Mouse (Mus musculus) urinary bladder, postnatal 14 days (tissue): ENCODE measurements at regions not wholly inside any gene's neighbourhood (a gene's known extent, or its start where the extent isn't known, plus 50 kb on each side); places are given as distances from the start of the nearest gene placed in this dataset.
"Not testable (repeated sequence)": the region's sequence is repeated elsewhere in the genome, so short reads cannot be mapped to it uniquely, and the experiment has no call there.

Source experiments
- DNase-seq: peaks from one replicate; pipeline ENCODE4 v3.0.0; 2021; ENCODE audit warnings: low spot score

- DNase-seq: peak; percentile 60
Measured at GRCm38 (mm10) chr5:68252671-68253070, 221.0 kb downstream of the Grxcr1 start.

- no peak for DNase-seq
Measured at GRCm38 (mm10) chr5:68253476-68253875, 221.8 kb downstream of the Grxcr1 start.

DNA sequence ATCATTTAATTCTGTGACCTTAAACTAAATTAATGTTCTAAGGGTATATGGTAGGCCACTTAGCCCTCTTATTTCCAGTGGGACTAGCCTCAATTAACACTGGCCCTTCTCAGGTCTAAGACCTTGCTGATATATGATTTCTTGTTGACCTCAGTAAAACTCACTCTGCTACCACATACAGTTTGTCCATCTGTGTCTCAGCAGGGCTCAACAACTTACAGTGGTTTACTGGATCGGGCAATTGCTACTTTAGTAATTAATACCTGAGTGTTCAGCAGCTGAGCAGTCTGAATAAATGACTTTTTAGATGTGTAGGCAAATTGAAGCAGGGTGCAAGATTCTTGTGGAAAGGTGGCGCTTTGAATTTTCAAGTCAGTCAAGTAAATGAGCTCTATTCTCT is 222.5 kb downstream of the Grxcr1 start:
- no peak for DNase-seq

DNA sequence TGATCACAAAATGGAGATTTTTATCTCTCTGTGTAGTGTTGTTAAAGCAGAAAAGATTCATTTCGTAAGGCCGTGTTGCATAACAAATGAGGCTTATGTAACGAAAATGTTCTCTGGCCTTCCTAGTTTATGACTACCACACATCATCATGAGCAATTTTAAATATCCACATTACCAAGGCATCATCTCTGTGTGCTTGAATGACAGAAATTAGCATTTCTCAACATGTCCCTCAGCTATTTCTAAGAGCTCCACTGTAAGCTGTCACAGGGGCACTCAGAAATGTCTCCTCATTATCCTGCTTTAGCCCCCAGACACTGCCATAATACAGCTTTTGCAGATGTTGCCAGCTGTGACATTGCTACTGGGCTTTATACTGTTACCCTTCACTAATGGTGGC is 232.6 kb downstream of the Grxcr1 start:
- no peak for DNase-seq

GRCm38 (mm10) chr5:68274271-68274670 is 242.6 kb downstream of the Grxcr1 start:
- no peak for DNase-seq

GRCm38 (mm10) chr5:68275558-68276263 is 244.1 kb downstream of the Grxcr1 start:
- no peak for DNase-seq

- not testable (repeated sequence) for DNase-seq
Measured at GRCm38 (mm10) chr5:68295774-68296173, 264.1 kb downstream of the Grxcr1 start.

GRCm38 (mm10) chr5:68313187-68313586 is 281.6 kb downstream of the Grxcr1 start:
- DNase-seq: no peak

DNA sequence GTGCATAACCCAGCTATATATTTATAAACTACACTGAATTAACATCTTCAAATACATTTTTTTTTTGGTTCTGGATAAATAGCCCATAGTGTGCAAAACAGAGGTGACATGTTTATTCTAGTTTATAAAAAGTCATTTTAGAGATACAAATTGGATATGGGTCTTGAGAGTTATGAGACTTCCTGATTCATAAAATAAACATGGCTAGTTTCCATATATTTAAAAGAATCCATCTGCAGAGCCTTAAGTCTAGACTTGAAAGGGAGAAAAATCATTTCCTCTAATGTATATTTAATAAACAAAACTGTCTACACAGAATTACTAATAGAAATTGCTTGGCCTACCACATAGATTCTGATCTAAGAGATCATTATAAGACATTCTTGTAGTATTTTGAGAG is 287.3 kb downstream of the Grxcr1 start:
- no peak for DNase-seq

DNA sequence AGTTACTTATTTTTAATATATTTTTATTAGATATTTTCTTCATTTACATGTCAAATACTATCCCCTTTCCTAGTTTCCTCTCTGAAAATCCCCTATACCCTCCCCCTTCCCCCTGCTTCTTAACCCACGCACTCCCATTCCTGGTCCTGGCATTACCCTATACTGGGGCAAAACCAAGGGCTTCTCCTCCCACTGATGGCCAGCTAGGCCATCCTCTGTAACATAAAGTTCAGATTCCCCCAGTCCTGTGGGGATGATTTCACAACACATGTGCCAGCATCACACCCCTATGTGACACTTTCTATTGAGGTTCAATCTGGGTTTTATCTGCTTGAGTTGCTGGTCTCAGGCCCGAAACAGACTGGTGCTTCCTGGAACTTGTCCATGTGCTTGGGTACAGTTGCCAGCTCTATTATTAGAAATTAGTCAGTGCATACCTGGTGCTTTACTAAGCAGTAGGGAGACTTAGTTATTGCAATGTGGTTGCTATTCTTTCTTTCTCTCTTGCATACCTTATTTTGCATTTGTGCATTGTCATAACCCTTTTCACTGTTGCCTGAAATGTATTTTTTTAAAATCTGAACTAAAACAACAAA is 295.5 kb downstream of the Grxcr1 start:
- DNase-seq: no peak

GRCm38 (mm10) chr5:68329311-68329710 is 297.7 kb downstream of the Grxcr1 start:
- no peak for DNase-seq

DNA sequence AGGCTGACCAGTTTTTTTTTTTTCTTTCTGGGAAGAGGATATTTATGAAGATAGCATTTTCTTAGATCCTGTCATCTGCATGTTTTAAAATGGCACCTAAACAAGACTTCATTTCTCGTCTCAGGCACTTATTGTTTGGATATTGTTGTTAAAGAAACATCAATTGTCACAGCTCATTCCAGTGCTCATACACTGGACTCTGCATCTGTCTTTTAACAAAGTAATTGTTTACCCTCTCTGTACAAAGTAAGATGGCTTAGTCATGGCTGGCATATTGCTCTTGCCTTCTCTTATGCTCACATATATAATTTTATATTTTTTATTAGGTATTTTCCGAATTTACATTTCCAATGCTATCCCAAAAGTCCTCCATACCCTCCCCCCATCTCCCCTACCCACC is 298.2 kb downstream of the Grxcr1 start:
- DNase-seq: no peak

DNA sequence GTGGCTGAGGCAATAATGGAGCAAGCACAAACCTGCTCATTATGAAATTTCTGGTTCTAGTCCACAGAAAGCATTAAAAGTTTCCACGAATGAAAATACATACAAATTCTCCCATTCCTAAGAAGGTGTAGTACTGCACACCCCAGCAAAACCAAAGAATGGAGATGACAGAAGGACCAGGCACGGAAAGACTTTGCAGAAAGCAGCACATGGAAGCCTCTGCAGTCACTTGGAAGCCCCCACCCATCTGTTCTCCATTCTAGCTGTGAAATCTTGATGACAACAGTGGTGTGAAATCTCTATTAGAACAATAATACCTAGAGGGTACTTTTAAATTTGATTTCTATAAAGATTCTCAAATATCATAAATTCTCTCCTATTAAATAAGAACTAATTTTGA is 319.3 kb downstream of the Grxcr1 start:
- DNase-seq: no peak

- DNase-seq: no peak
Measured at GRCm38 (mm10) chr5:68351793-68352192, 320.2 kb downstream of the Grxcr1 start.

DNA sequence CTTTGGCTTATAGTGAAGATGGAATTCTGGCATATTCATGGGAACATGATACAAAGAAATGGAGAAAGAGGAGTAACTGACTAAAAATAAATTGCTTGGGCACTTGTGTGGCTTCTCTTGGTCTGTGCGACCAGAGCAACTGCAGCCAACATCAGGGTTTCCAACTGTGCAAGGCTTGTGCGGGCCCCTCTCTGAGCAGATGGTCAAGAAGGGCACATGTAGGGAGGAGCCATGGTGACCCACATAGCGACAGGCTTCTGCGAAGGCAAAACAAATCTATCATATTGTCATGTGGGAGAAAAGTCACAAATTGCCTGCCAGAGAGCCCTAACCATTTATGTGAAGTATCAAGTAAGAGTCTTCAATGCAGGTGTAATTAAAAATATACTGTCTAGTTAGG is 321.6 kb downstream of the Grxcr1 start:
- DNase-seq: no peak

DNA sequence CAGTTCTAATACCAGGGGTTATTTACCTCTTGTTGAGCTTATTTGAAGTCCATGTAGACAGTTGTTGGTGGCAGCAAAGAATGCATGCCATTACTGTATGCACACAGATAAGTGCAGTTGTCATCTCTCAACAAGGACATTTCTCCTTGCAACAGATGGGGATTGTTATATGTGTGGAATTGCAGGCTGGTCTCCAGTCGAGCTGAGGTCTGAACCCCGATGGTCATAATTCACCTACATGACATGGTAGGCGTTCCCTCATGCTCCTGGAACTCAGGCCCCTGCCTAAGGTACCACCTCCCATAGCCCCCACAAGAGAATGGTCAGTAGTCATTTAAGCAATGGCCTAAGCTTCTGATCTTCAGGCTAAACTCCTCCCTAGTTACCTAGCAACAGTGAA is 322.2 kb downstream of the Grxcr1 start:
- not testable (repeated sequence) for DNase-seq

GRCm38 (mm10) chr5:68361581-68362211 is 330.1 kb downstream of the Grxcr1 start:
- no peak for DNase-seq

GRCm38 (mm10) chr5:68373082-68373481 is 341.4 kb downstream of the Grxcr1 start:
- no peak for DNase-seq
